ENCODE assay signal across 25 mouse cellular contexts in the genomic region with DNA sequence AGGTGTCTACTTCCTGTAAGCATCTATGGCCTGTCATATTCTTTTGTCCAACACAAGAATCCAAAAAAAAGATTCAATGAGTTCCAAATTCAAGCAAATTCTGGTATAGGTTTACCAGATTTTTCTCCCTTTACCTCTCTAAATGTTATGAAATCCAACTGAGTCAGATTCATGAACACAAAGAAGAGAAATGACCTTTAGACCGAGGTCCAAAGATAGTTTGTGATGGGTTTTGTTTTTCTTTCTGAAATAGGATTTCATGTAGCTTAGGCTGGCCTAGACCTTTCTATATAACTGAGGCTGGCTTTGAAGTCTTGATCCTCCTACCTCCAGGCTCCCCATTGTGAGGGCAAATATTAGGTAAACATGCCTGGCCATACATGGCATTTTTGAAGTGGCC. TPM values are rescaled to one million over a fixed set of nuclear protein-coding genes. Genes with fewer than 3 reads are reported as not detected.
DNase-seq lines count a peak whose midpoint lies in the region; ATAC-seq and TF ChIP-seq lines count a peak whose summit lies in the region.
"Had no signal": no experiment of that assay in that cellular context is flagged by ENCODE, and none has a peak within 500 bp of the region (broad histone marks: within the 10 kb centered on the region; RNA-seq: fewer than 3 reads in every experiment).

No protein-coding gene starts in this region.

- no peak for TF ChIP-seq CTCF in liver, postnatal 0 days (IDR thresholded peaks at IDR 0.05; ENCODE audit: low read depth)
- no peak for TF ChIP-seq CTCF in embryonic fibroblast, embryonic 13.5 days (IDR thresholded peaks at IDR 0.05; ENCODE audit: borderline replicate concordance, insufficient read depth, low read length)
- no peak for TF ChIP-seq CTCF in left cerebral cortex, adult 2 months (IDR thresholded peaks at IDR 0.05)
- TF ChIP-seq CTCF in cerebellum, adult 2 months (IDR thresholded peaks at IDR 0.05; ENCODE audit: borderline replicate concordance, insufficient read depth, low read depth, low read length), result no peak

- H3K9me3 ChIP-seq in heart, embryonic 14.5 days (ENCODE audit: control insufficient read depth, low read length), result no peaks in the 10 kb centered on the region
- no peaks in the 10 kb centered on the region for H3K9me3 ChIP-seq in liver, postnatal 0 days (ENCODE audit: low read length)
- H3K9me3 ChIP-seq: embryonic facial prominence, embryonic 12.5 days; forebrain, embryonic 12.5 days; liver, embryonic 13.5 days; neural tube, embryonic 12.5 days had no signal

- no peaks in the 10 kb centered on the region for H3K36me3 ChIP-seq in heart, embryonic 14.5 days (ENCODE audit: control insufficient read depth, insufficient read depth, low read length)
- no peaks in the 10 kb centered on the region for H3K36me3 ChIP-seq in liver, postnatal 0 days (replicated peaks; ENCODE audit: insufficient read depth, low read length)
- H3K36me3 ChIP-seq: embryonic facial prominence, embryonic 12.5 days; forebrain, embryonic 12.5 days; liver, embryonic 13.5 days; neural tube, embryonic 12.5 days had no signal

- no peak overlapping the region for H3K4me3 ChIP-seq in heart, embryonic 14.5 days (ENCODE audit: control insufficient read depth in 1 of 2, insufficient read depth in 1 of 2, low read depth in 1 of 2, low read length in 2 of 2)
- no peak overlapping the region for H3K4me3 ChIP-seq in liver, postnatal 0 days (ENCODE audit: low read depth, low read length)
- no peak overlapping the region for H3K4me3 ChIP-seq in embryonic fibroblast, embryonic 13.5 days (ENCODE audit: insufficient read depth, low read length)
- no peak overlapping the region for H3K4me3 ChIP-seq in left cerebral cortex, adult 2 months
- no peak overlapping the region for H3K4me3 ChIP-seq in cerebellum, adult 2 months (replicated peaks; ENCODE audit: insufficient read depth, low read depth, low read length)
- H3K4me3 ChIP-seq: embryonic facial prominence, embryonic 12.5 days; erythroblast, embryonic 14.5 days; forebrain, embryonic 12.5 days; liver, embryonic 13.5 days; neural tube, embryonic 12.5 days had no signal

- H3K27ac ChIP-seq in heart, embryonic 14.5 days (replicated peaks in 1 of 2; ENCODE audit: control insufficient read depth in 1 of 2, insufficient read depth in 1 of 2, low read depth in 2 of 2, low read length in 2 of 2), result peak overlapping the region; percentile 61 to 74; a peak in 3 of 4 replicates
- H3K27ac ChIP-seq in liver, postnatal 0 days (ENCODE audit: low read depth), result peak overlapping the region; percentile 84
- peak overlapping the region; percentile 56; the same call in 1 of the 2 replicates for H3K27ac ChIP-seq in embryonic fibroblast, embryonic 13.5 days (ENCODE audit: insufficient read depth, low read length)
- no peak overlapping the region for H3K27ac ChIP-seq in left cerebral cortex, adult 2 months
- no peak overlapping the region for H3K27ac ChIP-seq in cerebellum, adult 2 months (ENCODE audit: insufficient read depth, low read length)
- H3K27ac ChIP-seq: embryonic facial prominence, embryonic 12.5 days; forebrain, embryonic 12.5 days; hindbrain, postnatal 0 days; liver, embryonic 13.5 days; neural tube, embryonic 12.5 days had no signal

- peaks cover 32 to 78% of the 10 kb centered on the region in 2 experiments for H3K4me1 ChIP-seq in heart, embryonic 14.5 days (ENCODE audit: control insufficient read depth in 2 of 2, insufficient read depth in 2 of 2, low read length in 2 of 2)
- H3K4me1 ChIP-seq in liver, postnatal 0 days (ENCODE audit: insufficient read depth), result peaks cover 21% of the 10 kb centered on the region
- H3K4me1 ChIP-seq in embryonic fibroblast, embryonic 13.5 days (ENCODE audit: control insufficient read depth, insufficient read depth, low read length), result peaks cover 10% of the 10 kb centered on the region
- no peaks in the 10 kb centered on the region for H3K4me1 ChIP-seq in cerebellum, adult 2 months (ENCODE audit: control insufficient read depth, insufficient read depth, low read length)
- H3K4me1 ChIP-seq: embryonic facial prominence, embryonic 12.5 days had no signal

- no peak overlapping the region for H3K9ac ChIP-seq in heart, embryonic 14.5 days (ENCODE audit: low read length)
- no peak overlapping the region for H3K9ac ChIP-seq in liver, postnatal 0 days (replicated peaks)
- H3K9ac ChIP-seq: embryonic facial prominence, embryonic 12.5 days; forebrain, embryonic 12.5 days; liver, embryonic 13.5 days; neural tube, embryonic 12.5 days had no signal

- intact Hi-C loops in heart, postnatal 36 days (cut with DNase I), result no loop called here
- intact Hi-C loops in left cerebral cortex, adult 2 months (cut with DNase I), result no loop called here

- no peak for DNase-seq in heart, postnatal 36 days
- DNase-seq in liver, postnatal 0 days, result no peak
- no peak for DNase-seq in liver
- peak; percentile 36 for DNase-seq in induced T-regulatory cell, adult 2 months (ENCODE audit: low read depth)
- DNase-seq in left cerebral cortex, adult 2 months (ENCODE audit: extremely low spot score in 1 of 2, low spot score in 2 of 2), result no peak
- no peak for DNase-seq in cerebellum, adult 2 months
- DNase-seq: adrenal gland, adult 8-10 months; cerebellum, adult 18-20 months; cerebellum, postnatal 25 days; kidney, adult 8-10 months; kidney, postnatal 10 days; liver, embryonic 13.5 days; midbrain, embryonic 14.5 days; right cerebral cortex, postnatal 14 days; spleen, adult 18-20 months; thymus, postnatal 25 days had no signal

- H3K4me2 ChIP-seq in heart, embryonic 14.5 days (ENCODE audit: low read length), result no peak overlapping the region
- no peak overlapping the region for H3K4me2 ChIP-seq in liver, postnatal 0 days (ENCODE audit: low read depth, low read length)
- H3K4me2 ChIP-seq: embryonic facial prominence, embryonic 12.5 days; forebrain, embryonic 12.5 days; liver, embryonic 13.5 days; neural tube, embryonic 12.5 days had no signal

- 87% methylated on average over 1 of the region's 1 CpGs for WGBS in heart, embryonic 14.5 days
- 61% methylated on average over 1 of the region's 1 CpGs for WGBS in liver, postnatal 0 days (ENCODE audit: insufficient replicate concordance)
- WGBS in cerebellum, adult 2 months, result 87% methylated on average over 1 of the region's 1 CpGs

- TF ChIP-seq EP300 in liver, postnatal 0 days (IDR thresholded peaks at IDR 0.05; ENCODE audit: low read depth), result no peak

- H3K27me3 ChIP-seq in heart, embryonic 14.5 days (ENCODE audit: control insufficient read depth, insufficient read depth, low read length), result no peaks in the 10 kb centered on the region
- no peaks in the 10 kb centered on the region for H3K27me3 ChIP-seq in liver, postnatal 0 days (ENCODE audit: insufficient read depth, low read length)
- H3K27me3 ChIP-seq in cerebellum, adult 2 months (ENCODE audit: control insufficient read depth, insufficient read depth, low read length), result no peaks in the 10 kb centered on the region
- H3K27me3 ChIP-seq: embryonic facial prominence, embryonic 12.5 days; forebrain, embryonic 12.5 days; liver, embryonic 13.5 days; neural tube, embryonic 12.5 days had no signal

- TF ChIP-seq POLR2A in embryonic fibroblast, embryonic 13.5 days (IDR thresholded peaks at IDR 0.05; ENCODE audit: low read depth, low read length), result no peak
- no peak for TF ChIP-seq POLR2A in cerebellum, adult 2 months (IDR thresholded peaks at IDR 0.05; ENCODE audit: borderline replicate concordance, insufficient read depth, low read length)

- ATAC-seq in heart, embryonic 14.5 days (ENCODE audit: insufficient number of reproducible peaks, insufficient read depth, low FRiP score, low read depth), result no peak
- ATAC-seq in liver, postnatal 0 days, result peak; percentile 48
- ATAC-seq: hindbrain, postnatal 0 days had no signal

RNA-seq across cellular contexts. Expression of gene 1700056E22Rik, which starts 27.8 kb away (rescaled TPM):
- polyA plus RNA-seq in heart, embryonic 14.5 days (2014; fragmentation: Nextera tagmentation; extraction: Ambion mirVana), result 2.0 and 2.4 TPM in 2 replicates
- 1 to 10 TPM; 1.0 to 1.2 TPM for total RNA-seq in heart, postnatal 36 days (2021)
- polyA plus RNA-seq in liver, postnatal 0 days (2015; fragmentation: Nextera tagmentation; extraction: Ambion mirVana), result 2.0 and 2.4 TPM in 2 replicates
- 0.54 and 0.68 TPM in 2 replicates for polyA plus RNA-seq in embryonic fibroblast, embryonic 13.5 days (2011; ENCODE audit: insufficient read length, low read depth, missing spikeins)
- total RNA-seq in left cerebral cortex, adult 2 months (2021), result not detected
- polyA plus RNA-seq in cerebellum, adult 2 months (2012; rRNA removed), result 0.51 and 0.71 TPM in 2 replicates
- total RNA-seq: layer of hippocampus, adult 18-20 months; megakaryocyte-erythroid progenitor cell, adult 5-6 weeks had no signal

RNA-seq across cellular contexts. Expression of gene Dusp10, which starts 48.8 kb away (rescaled TPM):
- polyA plus RNA-seq in heart, embryonic 14.5 days (2014; fragmentation: Nextera tagmentation; extraction: Ambion mirVana), result 9.7 and 10.5 TPM in 2 replicates
- 1 to 10 TPM; 4.6 to 9.2 TPM for total RNA-seq in heart, postnatal 36 days (2021)
- 2.6 and 2.7 TPM in 2 replicates for polyA plus RNA-seq in liver, postnatal 0 days (2015; fragmentation: Nextera tagmentation; extraction: Ambion mirVana)
- 6.2 and 6.9 TPM in 2 replicates for polyA plus RNA-seq in embryonic fibroblast, embryonic 13.5 days (2011; ENCODE audit: insufficient read length, low read depth, missing spikeins)
- total RNA-seq in left cerebral cortex, adult 2 months (2021), result 1 to 10 TPM; 6.1 to 6.8 TPM
- 28.7 and 32.8 TPM in 2 replicates for polyA plus RNA-seq in cerebellum, adult 2 months (2012; rRNA removed)

Comparison
In these comparisons a context has a peak if more than half of its experiments do, and no peak if none do; other contexts are left out.
1. H3K27ac ChIP-seq: peak in heart, embryonic 14.5 days (2 of 2), liver, postnatal 0 days (single experiment) and embryonic fibroblast, embryonic 13.5 days (single experiment); none in left cerebral cortex, adult 2 months (single experiment) and cerebellum, adult 2 months (single experiment).